Mouse (Mus musculus): ENCODE measurements around the gene Pogk.

The Pogk gene

GRCm38 (mm10) chr1:166409701-166410220 is at the start of gene Pogk:
TSS of gene Pogk (minus strand) at chr1:166409863.
- DNase-seq (ENCODE audit: low read depth) = peak; percentile 90

DNA sequence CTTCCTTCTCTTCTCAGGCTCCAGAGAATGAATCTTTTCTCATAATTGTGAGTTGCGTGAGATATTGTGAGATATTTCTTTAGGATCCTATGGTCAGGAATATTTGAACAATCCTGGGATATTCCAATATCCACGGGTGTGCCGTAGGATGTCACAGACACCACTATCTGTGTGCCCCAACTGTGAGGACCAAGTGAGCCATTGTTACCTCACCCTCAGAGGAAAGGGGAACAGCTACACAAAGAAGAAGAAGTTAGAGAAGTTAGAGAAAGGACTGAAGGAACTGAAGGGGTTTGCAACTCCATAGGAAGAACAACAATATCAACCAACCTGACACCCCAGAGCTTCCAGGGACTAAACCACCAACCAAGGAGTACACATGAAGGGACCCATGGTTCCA is 32.3 kb upstream of the Pogk start:
- DNase-seq (ENCODE audit: low read depth) = no peak

DNA sequence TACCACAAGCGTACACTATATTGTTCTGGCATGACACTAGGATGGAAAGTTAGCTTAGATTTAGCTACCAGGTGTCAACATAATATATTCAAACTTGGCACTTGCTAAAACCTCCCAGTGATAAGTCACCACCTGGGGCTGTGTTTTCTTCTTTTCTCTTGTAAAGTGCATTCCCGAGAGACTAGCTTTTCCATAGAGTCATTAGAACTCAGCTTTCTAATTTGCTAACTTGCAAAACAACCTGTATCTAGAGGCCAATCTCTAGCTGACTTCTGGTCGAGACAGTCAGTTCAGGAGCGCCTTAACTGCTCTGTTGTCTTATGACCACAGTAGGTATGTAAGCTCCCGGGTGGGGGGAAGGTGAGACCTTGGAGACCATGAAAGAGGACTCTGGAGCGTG is 29.8 kb upstream of the Pogk start:
- no peak for DNase-seq (ENCODE audit: low read depth)

GRCm38 (mm10) chr1:166429809-166430431 is 20.3 kb upstream of the Pogk start:
- DNase-seq (ENCODE audit: low read depth) = no peak

GRCm38 (mm10) chr1:166429053-166429452 is 19.4 kb upstream of the Pogk start:
- peak; percentile 65 for DNase-seq (ENCODE audit: low read depth)

- no peak for DNase-seq (ENCODE audit: low read depth)
Observed at GRCm38 (mm10) chr1:166412266-166412665, 2.6 kb upstream of the Pogk start.

DNA sequence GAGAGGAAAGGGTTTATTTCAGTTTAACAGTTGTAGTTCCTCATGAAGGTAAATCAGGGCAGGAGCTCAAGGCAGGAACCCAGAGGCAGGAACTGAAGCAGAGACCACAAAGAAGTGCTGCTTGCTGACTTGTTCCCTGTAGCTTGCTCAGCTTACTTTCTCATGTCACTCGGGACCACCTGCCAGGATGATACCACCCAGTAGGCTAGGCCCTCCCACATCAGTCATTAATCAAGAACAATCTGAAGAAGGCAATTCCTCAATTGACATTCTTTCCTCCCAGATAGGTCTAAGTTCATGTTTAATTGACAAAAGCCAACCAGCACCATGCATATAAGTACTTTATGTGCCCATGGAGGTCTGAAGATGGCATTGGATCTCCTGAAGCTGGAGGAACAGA is 1.9 kb upstream of the Pogk start:
- no peak for DNase-seq (ENCODE audit: low read depth)

- peak; percentile 47 for DNase-seq (ENCODE audit: low read depth)
Observed at GRCm38 (mm10) chr1:166409177-166409700, 424 bp downstream of the Pogk start.

DNA sequence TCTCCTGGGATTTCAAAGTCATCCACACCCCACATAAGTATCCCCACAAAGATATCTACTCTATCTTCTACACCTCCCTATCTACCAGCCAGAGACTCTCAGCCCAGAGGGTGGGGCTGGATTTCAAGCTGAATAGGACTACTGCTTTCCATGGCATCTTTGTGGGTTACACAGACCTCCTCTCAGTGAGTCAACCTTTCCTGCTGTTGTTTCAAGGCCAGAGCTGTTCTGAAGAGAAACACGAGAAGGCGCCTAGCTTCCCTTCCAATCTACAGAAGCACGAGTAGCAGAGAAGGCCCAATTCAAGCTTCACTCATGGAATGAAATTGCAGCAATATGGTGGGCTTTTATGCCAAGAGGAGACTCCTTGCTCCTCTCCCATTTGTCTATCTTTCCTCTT is 5.8 kb downstream of the Pogk start:
- DNase-seq (ENCODE audit: low read depth) = peak; percentile 26

- DNase-seq (ENCODE audit: low read depth) = peak; percentile 80
Observed at GRCm38 (mm10) chr1:166402003-166402402, 7.7 kb downstream of the Pogk start.

DNA sequence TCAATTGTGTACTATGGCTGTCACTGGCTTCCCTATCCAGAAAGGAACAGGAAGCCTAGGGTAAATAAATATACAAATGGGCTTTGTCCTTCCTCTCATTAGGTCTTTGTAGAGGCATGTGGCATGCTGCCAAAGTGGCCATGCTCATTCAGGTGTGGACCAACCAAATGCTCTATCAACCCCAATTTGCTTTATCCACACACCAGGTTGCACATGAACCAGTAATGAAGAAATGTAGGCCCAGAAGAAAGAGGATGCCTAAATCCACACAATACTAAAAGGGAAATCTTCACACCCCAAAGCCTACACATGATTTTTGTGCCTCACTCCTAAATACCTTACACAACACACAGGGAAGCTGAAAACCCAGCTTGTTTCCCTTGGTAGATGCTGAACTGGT is 8.2 kb downstream of the Pogk start:
- no peak for DNase-seq (ENCODE audit: low read depth)

- DNase-seq (ENCODE audit: low read depth) = no peak
Observed at GRCm38 (mm10) chr1:166396381-166396780, 13.3 kb downstream of the Pogk start.

GRCm38 (mm10) chr1:166395661-166396060 is 14.0 kb downstream of the Pogk start:
- DNase-seq (ENCODE audit: low read depth) = peak; percentile 22

- no peak for DNase-seq (ENCODE audit: low read depth)
Observed at GRCm38 (mm10) chr1:166394770-166395169, 14.9 kb downstream of the Pogk start.

DNA sequence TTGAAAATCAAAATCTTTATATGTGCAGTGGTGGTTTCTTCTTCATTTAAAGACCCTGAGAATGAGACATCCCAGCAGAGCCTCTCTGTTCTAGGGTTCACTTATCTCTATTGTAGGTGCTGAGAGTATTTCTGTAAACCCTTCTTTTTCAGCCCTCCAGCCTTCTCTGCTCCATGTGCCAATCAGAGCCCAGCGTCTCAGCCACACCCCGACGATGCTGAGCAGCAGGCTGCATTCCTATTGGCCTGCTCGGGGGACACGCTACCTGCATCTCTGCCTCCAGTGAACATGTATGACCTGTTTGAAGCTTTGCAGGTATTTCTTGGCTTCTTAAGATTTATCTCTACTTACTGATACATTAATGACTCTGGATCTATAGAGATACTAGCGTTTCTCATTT is 18.0 kb downstream of the Pogk start:
- DNase-seq (ENCODE audit: low read depth) = no peak

DNA sequence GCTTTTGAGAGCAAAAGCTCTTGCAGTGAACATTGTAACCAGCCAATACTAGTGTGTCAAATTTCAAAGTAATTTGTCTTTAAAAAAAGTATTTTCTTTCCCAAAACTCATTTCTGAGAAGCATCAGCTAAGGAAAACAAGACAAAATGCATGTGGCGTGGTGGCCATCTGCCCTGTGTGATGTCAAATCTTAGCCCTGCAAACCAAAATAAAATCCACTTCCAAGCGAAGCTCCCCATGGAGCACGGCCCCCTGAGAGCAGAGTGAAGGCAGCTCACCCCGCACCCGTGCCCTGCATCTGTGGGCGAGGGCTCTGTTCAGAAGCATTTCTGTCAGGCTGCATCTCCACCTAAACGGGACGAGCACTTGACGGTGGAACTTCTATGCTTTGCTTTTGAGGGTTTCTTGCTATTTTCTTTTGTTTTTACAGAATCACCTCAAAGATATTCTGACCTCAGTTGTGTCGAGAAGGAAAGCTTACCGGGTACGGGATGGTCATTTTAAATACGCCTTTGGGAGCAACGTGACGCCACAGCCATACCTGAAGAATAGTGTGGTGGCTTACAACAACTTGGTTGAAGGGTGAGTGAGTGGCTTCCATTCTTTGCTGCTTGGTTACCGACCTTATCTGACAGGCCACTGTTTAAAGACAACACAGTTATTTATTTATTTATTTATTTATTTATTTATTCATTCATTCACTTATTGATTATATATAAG is 20.1 kb downstream of the Pogk start:
- no peak for DNase-seq (ENCODE audit: low read depth)

GRCm38 (mm10) chr1:166388511-166388910 is 21.2 kb downstream of the Pogk start:
- DNase-seq (ENCODE audit: low read depth) = no peak

GRCm38 (mm10) chr1:166385431-166385830 is 24.2 kb downstream of the Pogk start:
- DNase-seq (ENCODE audit: low read depth) = no peak

DNA sequence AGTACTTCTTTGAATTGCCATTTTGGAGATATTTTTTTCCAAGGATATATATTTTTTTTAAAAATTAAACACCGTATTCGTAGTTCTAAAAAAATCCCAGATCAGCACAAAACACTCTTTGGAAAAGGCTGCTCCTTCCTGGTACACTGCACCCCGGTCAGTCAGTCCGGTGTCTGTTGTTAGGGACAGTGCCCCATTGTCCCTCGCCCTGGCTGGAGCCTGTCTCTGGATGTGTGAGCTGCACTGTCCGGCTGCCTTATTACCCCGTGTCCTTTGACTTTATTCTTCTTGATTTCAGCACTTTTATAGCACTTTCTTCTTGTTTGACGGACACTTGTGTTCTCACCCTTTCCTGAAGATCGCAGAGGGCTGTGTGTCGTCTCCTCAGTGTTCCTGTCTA is 25.0 kb downstream of the Pogk start:
- DNase-seq (ENCODE audit: low read depth) = no peak

- DNase-seq (ENCODE audit: low read depth) = no peak
Observed at GRCm38 (mm10) chr1:166382626-166383025, 27.0 kb downstream of the Pogk start.

DNA sequence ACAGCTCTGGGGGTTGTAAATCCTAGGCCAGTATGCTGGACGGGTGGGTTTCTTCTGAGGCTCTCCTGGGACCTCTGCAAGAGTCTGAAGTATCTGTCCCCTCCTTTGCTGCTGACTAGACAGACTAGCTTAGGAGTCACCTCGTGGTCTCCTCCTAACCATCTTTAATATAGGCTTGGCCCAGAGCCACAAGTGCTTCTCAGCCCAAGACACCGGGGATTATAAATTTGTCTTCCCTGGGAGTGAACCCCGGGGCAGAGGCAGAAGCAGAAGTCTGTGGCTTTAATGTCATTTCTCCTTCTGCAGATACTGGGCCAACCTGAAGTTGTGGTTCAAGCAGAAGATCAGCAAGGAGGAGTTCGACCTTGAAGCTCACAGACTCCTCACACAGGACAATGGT is 27.8 kb downstream of the Pogk start:
- DNase-seq (ENCODE audit: low read depth) = no peak

DNA sequence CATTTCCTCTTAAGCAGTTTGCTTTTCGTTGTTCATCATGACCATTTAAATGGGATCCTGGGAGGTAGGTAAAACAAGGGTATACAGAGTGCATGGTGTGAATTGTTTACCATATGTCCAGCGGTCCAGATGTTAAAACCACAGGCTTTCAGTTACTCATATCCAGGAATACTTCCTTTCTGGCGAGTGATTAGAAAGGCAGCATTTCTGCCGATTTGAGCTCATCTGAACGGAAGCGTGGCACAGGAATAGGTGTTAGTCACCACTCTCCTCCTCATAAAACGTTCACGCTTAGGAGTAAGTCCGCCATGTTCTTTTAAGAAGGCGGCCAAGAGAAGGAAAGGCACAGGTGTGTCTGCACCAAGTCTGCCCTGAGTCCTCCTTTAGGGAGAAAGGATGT is 28.3 kb downstream of the Pogk start:
- DNase-seq (ENCODE audit: low read depth) = peak; percentile 36

DNA sequence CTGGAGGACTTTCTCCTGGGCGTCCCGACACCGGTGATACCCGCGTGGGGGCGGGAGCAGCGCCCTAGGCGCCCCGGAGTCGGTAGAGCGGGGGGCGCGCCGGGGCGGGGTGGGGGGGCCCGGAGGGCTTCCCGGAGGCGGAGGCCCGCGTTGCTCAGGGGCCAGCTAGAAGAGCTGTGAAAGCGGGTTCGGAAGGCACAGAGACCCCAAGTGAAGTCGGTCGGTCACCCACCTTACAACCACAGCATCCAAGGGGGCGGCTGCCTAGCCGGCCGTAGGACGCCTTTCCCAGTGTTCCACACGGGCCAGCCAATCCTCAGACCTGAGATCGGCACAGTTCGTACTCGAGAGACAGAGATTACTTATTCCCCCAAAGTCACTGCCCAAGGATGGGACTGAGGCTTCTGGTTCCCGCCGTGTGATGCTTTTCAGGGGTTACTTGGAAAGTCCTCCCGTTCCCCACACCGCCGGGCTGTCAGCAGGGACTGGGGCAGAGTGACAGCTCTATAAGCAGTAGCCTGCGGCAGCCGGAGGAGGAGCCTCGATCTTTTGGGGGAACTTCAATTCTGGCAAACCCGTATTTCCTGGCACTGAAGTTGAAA is 29.9 kb downstream of the Pogk start:
- DNase-seq (ENCODE audit: low read depth) = peak; percentile 76
